Mouse (Mus musculus) limb, embryonic 10.5 days (tissue): ENCODE data around the gene Gimap9. TPM values are rescaled to one million over a fixed set of nuclear protein-coding genes. Genes with fewer than 3 reads are reported as not detected.

Experiments
- DNase-seq: peaks from one replicate; pipeline ENCODE4 v3.0.0-alpha.2; 2017; ENCODE audit warnings: low spot score
- H3K27ac ChIP-seq: fragments of 300-500 bp; sonication (generic); 2 replicates; pipeline ENCODE4 v1.5.1; 2016; ENCODE audit warnings: mild to moderate bottlenecking
- H3K27me3 ChIP-seq: fragments of 300-500 bp; sonication (generic); 2 replicates; pipeline ENCODE4 v1.6.1; 2016; ENCODE audit warnings: low read depth, mild to moderate bottlenecking; ENCODE audit not compliant: poor library complexity, severe bottlenecking
- H3K36me3 ChIP-seq: fragments of 300-500 bp; sonication (generic); 2 replicates; pipeline ENCODE4 v1.6.1; 2016; ENCODE audit warnings: mild to moderate bottlenecking, moderate library complexity
- H3K4me1 ChIP-seq: fragments of 300-500 bp; sonication (generic); 2 replicates; pipeline ENCODE4 v1.6.1; 2016
- H3K4me3 ChIP-seq: fragments of 300-500 bp; sonication (generic); 2 replicates; pipeline ENCODE4 v1.5.1; 2016; ENCODE audit warnings: mild to moderate bottlenecking, moderate library complexity
- H3K9me3 ChIP-seq: fragments of 300-500 bp; sonication (generic); replicated peaks from 2 replicates; pipeline ENCODE4 v1.6.1; 2016; ENCODE audit warnings: mild to moderate bottlenecking
- WGBS: fragments of 180-500 bp; shearing (Covaris S2); methylation state at CpG from one replicate; pipeline ENCODE4 v1.1.7; 2016; 5-methylcytosine and 5-hydroxymethylcytosine counted together
- polyA plus RNA-seq: library from polyadenylated mRNA; unstranded; fragments of >200 nt; fragmentation: Nextera tagmentation; extraction: Ambion mirVana; gene quantifications from 2 replicates; pipeline ENCODE4 v1.2.1, GENCODE M21; 2016

Gimap9 gene
- polyA plus RNA-seq, 1 experiment from 2014 or later = 3.9 TPM

GRCm38 (mm10) chr6:48641391-48641790, 34.5 kb upstream of the Gimap9 start:
- Histone ChIP-seq H3K4me3 (no peak overlapping the region), H3K27me3 (no peaks in the 10 kb centered on the region), H3K27ac (no peak overlapping the region), H3K4me1 (peaks cover 16% of the 10 kb centered on the region), H3K36me3 (no peaks in the 10 kb centered on the region), H3K9me3 (no peaks in the 10 kb centered on the region)
- DNase-seq = no peak
- 73% methylated on average over 6 of the region's 6 CpGs for WGBS

DNA sequence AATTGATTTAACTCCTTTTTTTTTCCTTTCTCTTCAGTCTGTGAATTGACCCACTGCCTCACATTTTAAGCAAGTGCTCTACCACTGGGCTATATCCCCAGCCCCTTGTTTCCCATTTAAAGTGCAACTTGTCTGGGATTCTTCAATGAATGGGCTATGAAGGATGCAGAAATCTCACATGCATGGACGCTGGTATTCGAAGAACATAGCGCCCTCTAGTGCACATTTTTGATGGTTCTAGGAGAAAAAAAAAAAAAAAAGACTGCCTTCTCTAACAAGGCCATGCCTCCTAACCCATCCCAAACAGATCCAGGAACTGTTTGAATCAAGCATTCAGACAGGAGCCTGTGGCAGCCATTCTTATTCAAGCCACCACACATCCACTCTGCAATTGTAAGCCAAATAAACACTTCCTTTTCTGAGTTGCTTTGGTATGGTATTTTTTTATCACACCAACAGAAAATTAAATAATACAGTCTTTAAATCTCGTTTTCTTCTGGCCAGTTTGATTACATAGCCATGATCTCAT, 33.1 kb upstream of the Gimap9 start:
- no peaks in the 10 kb centered on the region for H3K9me3 ChIP-seq
- no peaks in the 10 kb centered on the region for H3K27me3 ChIP-seq
- 28% methylated on average over 4 of the region's 4 CpGs for WGBS
- H3K36me3 ChIP-seq = no peaks in the 10 kb centered on the region
- DNase-seq = no peak
- 0 out of 2 replicates have a peak, but pooled peaks cover 8% of the 10 kb centered on the region for H3K4me1 ChIP-seq
- H3K4me3 ChIP-seq = no peak overlapping the region
- H3K27ac ChIP-seq = no peak overlapping the region

DNA sequence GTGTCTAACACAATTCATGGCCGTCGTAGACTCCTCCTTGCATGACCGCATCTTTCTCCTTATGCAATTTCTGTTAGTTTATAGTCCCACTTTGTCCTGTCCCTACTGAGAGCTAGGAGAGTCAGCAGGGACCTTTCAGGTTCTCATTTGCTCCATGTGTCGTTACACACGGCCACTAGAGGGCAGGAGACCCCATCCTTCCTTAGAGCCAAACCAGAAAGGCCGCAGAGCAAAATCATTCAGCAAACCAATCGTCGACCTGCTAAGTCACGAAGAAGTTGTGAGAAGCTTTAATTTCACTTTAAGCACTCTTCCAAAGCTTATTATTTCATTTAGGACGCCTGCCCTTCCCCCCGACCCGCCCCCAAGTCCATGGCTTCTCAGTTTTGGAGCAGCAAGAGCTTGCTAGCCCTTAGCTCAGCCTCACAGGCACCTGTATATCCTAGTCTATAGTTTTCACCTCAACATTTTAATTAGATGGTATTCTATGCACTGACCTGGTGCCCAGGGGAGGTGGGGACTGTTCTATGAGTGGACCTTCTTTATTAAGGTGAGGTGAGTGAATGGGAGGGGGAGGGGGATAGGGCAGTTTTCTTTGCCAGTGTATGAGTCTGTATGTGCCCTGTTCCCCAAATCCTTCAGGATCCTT, 30.1 kb upstream of the Gimap9 start:
- WGBS = 19% methylated on average over 12 of the region's 12 CpGs
- Histone ChIP-seq H3K4me1 (0 out of 2 replicates have a peak, but pooled peaks cover 3% of the 10 kb centered on the region), H3K4me3 (no peak overlapping the region), H3K27me3 (no peaks in the 10 kb centered on the region), H3K36me3 (no peaks in the 10 kb centered on the region), H3K27ac (no peak overlapping the region), H3K9me3 (no peaks in the 10 kb centered on the region)
- peak; percentile 74 for DNase-seq

DNA sequence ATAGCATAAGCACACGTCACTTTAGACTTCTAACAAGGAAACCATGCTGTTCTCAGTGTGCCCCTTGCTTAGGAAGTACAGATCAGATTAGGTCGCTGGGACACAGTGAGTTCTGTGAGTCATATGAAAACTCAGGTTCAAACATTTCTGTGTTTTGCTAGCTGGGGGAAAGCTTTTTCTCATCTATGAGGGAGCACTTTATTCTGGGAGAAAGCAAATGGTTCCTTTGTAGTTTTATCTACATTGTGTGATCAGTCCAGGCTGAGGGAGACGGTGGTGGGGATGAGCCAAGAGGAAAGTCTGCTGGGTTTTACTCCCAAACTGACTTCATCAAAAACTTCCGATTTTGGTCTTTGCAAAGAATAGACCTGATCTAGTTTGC, 29.6 kb upstream of the Gimap9 start:
- Histone ChIP-seq H3K36me3 (no peaks in the 10 kb centered on the region), H3K9me3 (no peaks in the 10 kb centered on the region), H3K4me3 (no peak overlapping the region), H3K4me1 (0 out of 2 replicates have a peak, but pooled peaks cover 3% of the 10 kb centered on the region), H3K27ac (no peak overlapping the region), H3K27me3 (no peaks in the 10 kb centered on the region)
- 87% methylated on average over 4 of the region's 4 CpGs for WGBS
- no peak for DNase-seq

DNA sequence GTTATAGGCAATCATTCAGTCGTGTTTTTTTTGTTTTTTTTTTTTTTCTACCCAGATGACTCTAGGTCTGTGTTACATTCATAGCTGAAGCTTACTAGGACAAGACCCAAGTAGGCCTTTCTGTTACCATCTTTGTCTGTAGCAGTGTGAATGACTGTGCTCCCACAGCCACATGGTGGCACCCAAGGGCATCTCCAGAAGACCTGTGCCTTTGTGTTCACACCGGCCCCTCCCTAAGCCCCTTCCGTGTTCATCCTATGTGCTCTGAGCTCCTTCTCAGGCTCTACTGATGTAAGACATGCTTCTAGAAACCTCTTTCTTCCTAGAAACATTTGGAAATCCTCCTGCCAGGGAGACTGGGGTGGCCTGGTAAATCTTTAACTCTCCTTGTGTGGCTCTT, 28.9 kb upstream of the Gimap9 start, which contains the start of gene Gimap8:
Gene Gimap8, plus strand, starts transcription at position 240 of the 400 bp plus-strand sequence.
- Histone ChIP-seq H3K4me1 (0 out of 2 replicates have a peak, but pooled peaks cover 3% of the 10 kb centered on the region), H3K36me3 (no peaks in the 10 kb centered on the region), H3K27ac (no peak within 1 kb of the TSS; the same call in 1 of the 2 replicates), H3K27me3 (no peaks in the 10 kb centered on the region), H3K4me3 (no peak within 1 kb of the TSS), H3K9me3 (no peaks in the 10 kb centered on the region)
- WGBS = 58% methylated on average over 3 of the region's 3 CpGs
- DNase-seq = no peak

- no peaks in the 10 kb centered on the region for H3K9me3 ChIP-seq
- WGBS = 90% methylated on average over 2 of the region's 2 CpGs
These were observed 28.3 kb upstream of the Gimap9 start for GRCm38 (mm10) chr6:48647611-48648010.

GRCm38 (mm10) chr6:48648779-48649178, 27.1 kb upstream of the Gimap9 start:
- no peak overlapping the region for H3K27ac ChIP-seq
- 0 out of 2 replicates have a peak, but pooled peaks cover 3% of the 10 kb centered on the region for H3K4me1 ChIP-seq
- H3K9me3 ChIP-seq = no peaks in the 10 kb centered on the region
- H3K36me3 ChIP-seq = no peaks in the 10 kb centered on the region
- no peak for DNase-seq
- H3K4me3 ChIP-seq = no peak overlapping the region
- no peaks in the 10 kb centered on the region for H3K27me3 ChIP-seq
- WGBS = 96% methylated on average over 4 of the region's 4 CpGs

More at GRCm38 (mm10) chr6:48647611-48648010, 28.3 kb upstream of the Gimap9 start:
- no peak for DNase-seq
- H3K27me3 ChIP-seq = no peaks in the 10 kb centered on the region
- H3K4me3 ChIP-seq = no peak overlapping the region
- H3K36me3 ChIP-seq = no peaks in the 10 kb centered on the region
- H3K4me1 ChIP-seq = 0 out of 2 replicates have a peak, but pooled peaks cover 3% of the 10 kb centered on the region
- no peak overlapping the region for H3K27ac ChIP-seq

- 89% methylated on average over 9 of the region's 9 CpGs for WGBS
- H3K27me3 ChIP-seq = no peaks in the 10 kb centered on the region
- no peaks in the 10 kb centered on the region for H3K9me3 ChIP-seq
These were observed 25.9 kb upstream of the Gimap9 start for GRCm38 (mm10) chr6:48650041-48650440.

DNA sequence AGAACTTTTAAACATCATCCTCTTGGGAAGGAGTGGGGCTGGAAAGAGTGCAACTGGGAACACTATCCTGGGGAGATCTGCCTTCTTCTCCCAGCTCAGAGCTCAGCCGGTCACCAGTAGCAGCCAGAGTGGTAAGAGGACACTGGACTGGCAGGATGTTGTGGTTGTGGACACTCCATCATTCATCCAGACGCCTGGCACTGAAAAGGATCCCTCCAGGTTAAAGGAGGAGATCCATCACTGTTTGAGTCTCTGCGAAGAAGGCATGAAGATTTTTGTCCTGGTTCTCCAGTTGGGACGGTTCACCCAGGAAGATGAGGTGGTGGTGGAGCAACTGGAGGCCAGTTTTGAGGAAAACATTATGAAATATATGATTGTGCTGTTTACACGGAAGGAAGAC, 17.2 kb upstream of the Gimap9 start:
- DNase-seq = no peak
- no peaks in the 10 kb centered on the region for H3K9me3 ChIP-seq
- no peaks in the 10 kb centered on the region for H3K36me3 ChIP-seq
- no peaks in the 10 kb centered on the region for H3K27me3 ChIP-seq
- no peaks in the 10 kb centered on the region for H3K4me1 ChIP-seq
- WGBS = 78% methylated on average over 5 of the region's 5 CpGs
- H3K4me3 ChIP-seq = no peak overlapping the region
- H3K27ac ChIP-seq = no peak overlapping the region

More at GRCm38 (mm10) chr6:48650041-48650440, 25.9 kb upstream of the Gimap9 start:
- H3K4me3 ChIP-seq = no peak overlapping the region
- 0 out of 2 replicates have a peak, but pooled peaks cover 3% of the 10 kb centered on the region for H3K4me1 ChIP-seq
- no peak overlapping the region for H3K27ac ChIP-seq
- no peak for DNase-seq
- no peaks in the 10 kb centered on the region for H3K36me3 ChIP-seq

DNA sequence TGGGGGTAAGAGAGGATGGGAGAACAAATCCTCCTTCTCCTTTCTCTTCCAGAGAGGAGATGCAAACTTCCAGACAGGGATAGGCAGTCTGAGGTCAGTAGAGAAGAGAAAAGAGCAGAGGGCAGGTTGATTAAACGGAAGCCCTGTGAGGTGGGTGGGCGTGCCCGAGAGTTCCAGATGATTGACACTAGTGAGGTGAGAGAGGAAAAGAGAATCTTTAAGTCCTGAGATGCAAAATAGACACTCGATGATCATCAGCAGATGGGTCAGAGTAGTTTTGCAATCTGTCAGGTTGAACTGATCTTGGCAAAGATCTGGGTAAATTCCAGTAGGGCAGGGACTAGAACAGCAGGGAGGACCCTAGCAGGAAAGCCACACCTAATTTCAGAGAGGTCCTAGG, 11.2 kb upstream of the Gimap9 start:
- no peak for DNase-seq
- no peaks in the 10 kb centered on the region for H3K36me3 ChIP-seq
- H3K4me1 ChIP-seq = no peaks in the 10 kb centered on the region
- no peak overlapping the region for H3K27ac ChIP-seq
- 90% methylated on average over 4 of the region's 4 CpGs for WGBS
- no peaks in the 10 kb centered on the region for H3K9me3 ChIP-seq
- H3K27me3 ChIP-seq = no peaks in the 10 kb centered on the region
- H3K4me3 ChIP-seq = no peak overlapping the region

GRCm38 (mm10) chr6:48665471-48665870, 10.5 kb upstream of the Gimap9 start:
- Histone ChIP-seq H3K4me3 (no peak overlapping the region), H3K9me3 (no peaks in the 10 kb centered on the region), H3K36me3 (no peaks in the 10 kb centered on the region), H3K27me3 (no peaks in the 10 kb centered on the region), H3K27ac (no peak overlapping the region), H3K4me1 (no peaks in the 10 kb centered on the region)
- DNase-seq = no peak
- WGBS = 92% methylated on average over 9 of the region's 9 CpGs

DNA sequence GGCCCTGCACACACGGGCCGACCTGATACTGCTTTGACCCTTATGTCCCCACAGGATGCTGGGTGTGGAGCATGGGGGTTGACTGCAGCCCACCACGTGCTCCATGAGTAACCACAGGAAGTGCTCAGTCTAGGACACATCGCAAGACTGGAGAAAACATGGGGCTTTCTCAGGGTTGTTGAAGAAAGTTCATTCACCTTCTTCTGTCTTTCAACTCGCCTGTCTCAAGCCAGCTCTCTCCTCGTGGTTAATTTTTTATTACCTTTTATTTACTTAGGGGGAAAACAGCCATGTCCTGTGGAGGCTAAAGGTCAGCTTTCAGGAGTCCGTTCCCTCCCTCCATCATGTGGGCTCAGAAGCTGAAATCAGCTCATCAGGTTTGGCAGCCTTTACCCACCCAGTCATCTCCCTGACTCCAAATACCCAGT, 9.8 kb upstream of the Gimap9 start:
- no peaks in the 10 kb centered on the region for H3K4me1 ChIP-seq
- no peaks in the 10 kb centered on the region for H3K9me3 ChIP-seq
- no peaks in the 10 kb centered on the region for H3K36me3 ChIP-seq
- no peak overlapping the region for H3K4me3 ChIP-seq
- H3K27me3 ChIP-seq = no peaks in the 10 kb centered on the region
- 49% methylated on average over 7 of the region's 7 CpGs for WGBS
- H3K27ac ChIP-seq = no peak overlapping the region
- no peak for DNase-seq

GRCm38 (mm10) chr6:48668022-48668421, 7.9 kb upstream of the Gimap9 start:
- Histone ChIP-seq H3K27me3 (no peaks in the 10 kb centered on the region), H3K4me3 (no peak overlapping the region), H3K36me3 (no peaks in the 10 kb centered on the region), H3K27ac (no peak overlapping the region), H3K9me3 (no peaks in the 10 kb centered on the region), H3K4me1 (no peaks in the 10 kb centered on the region)
- DNase-seq = no peak
